Mouse (Mus musculus) erythroblast, embryonic 14.5 days (primary cell): ENCODE data around the gene Gtf2i. TPM values are rescaled to one million over a fixed set of nuclear protein-coding genes. Genes with fewer than 3 reads are reported as not detected.
A peak's percentile ranks its signal among the peaks of the same experiment; 100 is the strongest.

Experiments used
- H3K27me3 ChIP-seq: 2 replicates; pipeline ENCODE4 v1.6.1; 2012; ENCODE audit warnings: inconsistent platforms; ENCODE audit not compliant: control insufficient read depth
- H3K36me3 ChIP-seq: 2 replicates; pipeline ENCODE4 v1.6.1; 2012; ENCODE audit warnings: mild to moderate bottlenecking, inconsistent platforms; ENCODE audit not compliant: control insufficient read depth
- H3K4me1 ChIP-seq: 2 replicates; pipeline ENCODE4 v1.6.1; 2012; ENCODE audit warnings: inconsistent platforms; ENCODE audit not compliant: control insufficient read depth
- H3K4me3 ChIP-seq: replicated peaks from 2 replicates; pipeline ENCODE3; 2012; ENCODE audit warnings: moderate library complexity, mild to moderate bottlenecking, inconsistent platforms
- H3K9me3 ChIP-seq: 2 replicates; pipeline ENCODE4 v1.6.1; 2012; ENCODE audit warnings: low read length, inconsistent platforms, mixed read lengths; ENCODE audit not compliant: control insufficient read depth
- GATA1 ChIP-seq: IDR thresholded peaks from 2 replicates; pipeline ENCODE4 v1.6.1; 2012; ENCODE audit warnings: low read length, inconsistent platforms, mixed read lengths
- TAL1 ChIP-seq: IDR thresholded peaks from 3 replicates; pipeline ENCODE4 v1.6.1; 2012; ENCODE audit warnings: low read length, inconsistent platforms, mixed read lengths
- polyA plus RNA-seq: library from polyadenylated mRNA; stranded (reverse); fragments of >175 nt; gene quantifications from 2 replicates; pipeline ENCODE4 v1.2.3, GENCODE M21; 2012

The Gtf2i gene
- polyA plus RNA-seq, 1 experiment, result 4.4 TPM

DNA sequence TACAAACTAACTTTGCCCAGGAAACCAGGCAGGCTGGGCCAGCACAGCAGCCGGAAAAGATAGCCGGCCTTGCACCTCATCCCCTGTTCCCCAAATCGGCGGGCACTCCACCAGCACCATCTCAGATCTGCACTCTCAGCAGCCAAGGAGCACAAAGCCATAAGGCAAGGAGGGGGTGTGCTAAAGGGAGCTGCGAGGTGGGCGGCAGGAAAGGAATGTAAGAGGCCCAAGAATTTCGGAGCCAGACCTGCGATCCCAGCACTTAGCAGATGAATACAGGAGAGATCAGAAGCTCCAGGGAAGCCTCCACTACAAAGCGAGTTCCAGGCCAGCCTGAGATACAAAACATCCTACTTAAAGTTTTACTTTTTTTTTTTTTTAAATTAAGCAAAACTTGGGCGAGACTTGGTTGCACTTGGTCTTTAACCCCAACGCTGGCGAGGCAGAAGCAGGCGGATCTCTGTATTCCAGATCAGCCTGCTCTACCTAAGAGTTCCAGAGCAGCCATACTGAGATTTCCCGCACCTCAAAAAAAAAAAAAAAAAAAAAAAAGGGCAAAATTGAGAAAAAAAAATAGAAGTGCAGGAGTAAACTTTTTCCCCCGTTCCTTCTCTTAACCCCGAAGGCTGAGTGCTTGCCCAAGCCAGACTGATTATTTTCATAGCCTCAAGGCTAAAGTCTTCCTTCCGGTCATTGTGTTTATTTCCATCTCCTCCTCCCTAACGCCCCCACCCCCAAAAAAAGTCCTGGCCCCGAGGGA lies 1.7 kb downstream of the Gtf2i start:
- H3K27me3 ChIP-seq, result no peaks in the 10 kb centered on the region
- peak overlapping the region; percentile 99 for H3K4me3 ChIP-seq
- H3K36me3 ChIP-seq, result peaks cover 38% of the 10 kb centered on the region
- TF ChIP-seq GATA1 (no peak), TAL1 (no peak)
- H3K9me3 ChIP-seq, result no peaks in the 10 kb centered on the region
- peaks cover 41% of the 10 kb centered on the region for H3K4me1 ChIP-seq

DNA sequence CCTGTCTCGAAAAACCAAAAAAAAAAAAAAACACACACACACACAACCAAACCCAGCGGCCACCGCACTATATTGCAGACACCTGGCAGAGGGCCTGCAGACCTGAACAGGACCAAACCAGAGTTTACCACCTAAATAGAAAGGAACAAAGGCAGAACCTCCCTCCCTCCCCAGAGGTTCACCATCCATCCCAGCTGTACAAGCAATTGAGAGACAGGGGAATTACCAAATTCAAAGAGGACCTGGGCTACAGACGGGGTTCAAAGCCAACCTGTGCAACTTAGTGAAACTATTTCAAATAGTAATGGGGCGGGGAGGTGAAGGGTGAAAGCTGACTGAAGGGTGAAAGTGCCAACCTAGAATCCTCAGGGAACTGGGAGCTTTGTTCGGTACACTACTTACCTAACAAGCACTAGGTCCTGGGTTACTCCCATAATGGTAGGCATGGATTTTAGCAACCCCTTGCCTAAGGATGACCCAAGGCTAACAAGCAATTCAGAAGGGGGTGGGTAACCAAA lies 2.6 kb downstream of the Gtf2i start:
- H3K9me3 ChIP-seq, result no peaks in the 10 kb centered on the region
- TF ChIP-seq TAL1 (no peak), GATA1 (no peak)
- H3K4me1 ChIP-seq, result peaks cover 40% of the 10 kb centered on the region
- H3K27me3 ChIP-seq, result no peaks in the 10 kb centered on the region
- H3K36me3 ChIP-seq, result peaks cover 47% of the 10 kb centered on the region
- H3K4me3 ChIP-seq, result no peak overlapping the region

DNA sequence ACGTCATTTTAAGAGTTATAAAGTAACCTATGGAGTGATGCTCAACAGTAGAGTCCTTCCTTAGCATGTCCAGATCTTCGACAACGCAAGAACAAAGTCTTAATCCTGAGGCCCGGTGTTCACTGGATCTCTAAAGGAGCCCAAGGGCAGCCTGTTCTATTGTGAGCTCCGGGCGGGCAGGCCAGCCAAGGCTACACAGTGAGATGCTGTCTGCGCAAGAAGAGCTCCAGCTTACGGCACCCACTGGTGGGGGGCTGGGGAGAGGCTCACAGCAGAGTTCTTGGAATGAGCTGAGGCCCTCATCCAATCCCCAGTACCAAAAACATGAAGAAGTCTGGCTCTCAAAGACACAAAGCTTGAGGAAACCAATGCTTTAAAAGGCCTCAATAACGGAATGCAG lies 4.4 kb downstream of the Gtf2i start:
- Histone ChIP-seq H3K4me1 (peaks cover 29% of the 10 kb centered on the region), H3K36me3 (peaks cover 57% of the 10 kb centered on the region), H3K27me3 (no peaks in the 10 kb centered on the region), H3K4me3 (no peak overlapping the region), H3K9me3 (no peaks in the 10 kb centered on the region)
- no peak for TF ChIP-seq TAL1
- no peak for TF ChIP-seq GATA1

DNA sequence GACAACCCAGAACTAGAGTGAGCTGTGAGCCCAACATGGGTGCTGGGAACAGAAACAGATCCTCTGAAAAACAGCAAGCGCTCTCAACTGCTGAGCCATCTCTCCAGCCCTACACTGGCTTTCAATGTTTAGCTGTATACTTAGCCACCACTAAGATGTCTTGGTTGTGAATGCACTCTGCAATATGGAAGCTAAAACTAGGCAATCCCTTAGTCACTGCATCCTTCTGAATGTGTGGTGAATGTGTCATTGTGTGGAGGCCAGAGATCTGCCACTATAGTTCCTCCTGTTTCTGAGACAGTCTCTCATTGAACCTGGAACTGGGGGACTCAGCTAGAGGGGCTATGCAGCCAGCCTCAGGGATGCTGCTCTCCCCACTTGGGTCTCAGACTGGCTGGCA lies 5.2 kb downstream of the Gtf2i start:
- H3K4me3 ChIP-seq, result no peak overlapping the region
- peaks cover 64% of the 10 kb centered on the region for H3K36me3 ChIP-seq
- TF ChIP-seq TAL1 (no peak), GATA1 (no peak)
- H3K4me1 ChIP-seq, result peaks cover 25% of the 10 kb centered on the region
- H3K9me3 ChIP-seq, result no peaks in the 10 kb centered on the region
- no peaks in the 10 kb centered on the region for H3K27me3 ChIP-seq

DNA sequence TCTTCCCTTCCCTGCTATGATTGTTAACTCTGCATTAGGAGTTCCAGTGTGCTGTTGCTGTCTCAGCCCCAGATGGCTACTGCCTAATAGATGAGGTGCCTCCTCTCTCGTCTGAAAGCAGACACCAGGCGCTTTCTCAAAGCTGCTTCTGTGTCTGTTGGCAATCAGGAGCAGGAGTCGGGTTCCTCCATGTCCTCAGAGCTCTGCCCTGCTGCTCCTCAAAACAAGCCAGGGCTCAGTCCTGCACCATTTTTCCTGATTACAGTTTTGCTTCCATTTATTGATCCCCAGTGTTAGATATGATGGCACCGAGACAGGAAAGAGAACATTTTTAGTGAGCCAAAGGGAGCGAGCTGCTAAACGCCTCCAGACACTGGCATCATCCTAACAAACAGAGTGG lies 9.9 kb downstream of the Gtf2i start:
- H3K4me1 ChIP-seq, result no peaks in the 10 kb centered on the region; the same call in 1 of the 2 replicates
- TF ChIP-seq TAL1 (no peak), GATA1 (no peak)

DNA sequence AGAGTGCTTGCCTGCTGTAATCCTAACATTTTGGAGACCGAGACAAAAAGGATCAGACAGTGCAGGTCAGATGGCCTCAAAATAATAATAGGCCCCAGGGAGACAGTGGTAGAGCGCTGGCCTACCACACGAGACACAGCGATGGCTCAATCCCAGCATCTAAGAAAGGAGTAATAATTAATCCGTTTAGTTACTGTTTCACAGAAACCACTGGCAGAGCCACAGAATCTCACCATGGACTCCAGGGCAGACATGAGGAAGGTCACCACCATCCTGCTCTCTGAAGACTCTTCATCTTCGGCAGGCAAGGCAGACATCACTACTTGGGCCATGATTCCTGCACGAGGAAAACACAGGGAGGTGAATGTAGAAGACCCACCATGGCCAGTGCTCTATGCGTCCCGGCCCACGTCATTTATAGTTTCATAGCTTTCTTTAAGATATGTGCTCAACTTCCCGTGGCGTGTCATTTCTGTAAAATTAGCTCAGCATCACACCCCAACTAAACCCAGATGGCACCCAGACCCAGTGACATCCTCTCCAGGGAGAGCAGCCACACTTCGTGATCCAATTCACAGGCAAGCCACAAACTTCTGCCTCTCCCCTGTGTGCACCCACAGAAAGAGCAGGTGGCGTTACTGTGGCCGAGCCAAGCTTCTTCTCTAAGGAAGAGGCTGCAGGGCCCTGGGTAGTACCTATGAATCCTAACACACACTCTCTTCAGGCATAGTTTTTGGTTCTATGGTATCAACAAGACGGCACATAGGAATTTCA lies 19.1 kb downstream of the Gtf2i start:
- no peak overlapping the region for H3K4me3 ChIP-seq
- H3K4me1 ChIP-seq, result no peaks in the 10 kb centered on the region
- peaks cover 67% of the 10 kb centered on the region for H3K36me3 ChIP-seq
- no peak for TF ChIP-seq TAL1
- no peak for TF ChIP-seq GATA1
- H3K9me3 ChIP-seq, result no peaks in the 10 kb centered on the region
- no peaks in the 10 kb centered on the region for H3K27me3 ChIP-seq

More for the DNA sequence above, 9.9 kb downstream of the Gtf2i start:
- Histone ChIP-seq H3K36me3 (peaks cover 73% of the 10 kb centered on the region), H3K27me3 (no peaks in the 10 kb centered on the region), H3K9me3 (peaks cover 4% of the 10 kb centered on the region), H3K4me3 (no peak overlapping the region)

DNA sequence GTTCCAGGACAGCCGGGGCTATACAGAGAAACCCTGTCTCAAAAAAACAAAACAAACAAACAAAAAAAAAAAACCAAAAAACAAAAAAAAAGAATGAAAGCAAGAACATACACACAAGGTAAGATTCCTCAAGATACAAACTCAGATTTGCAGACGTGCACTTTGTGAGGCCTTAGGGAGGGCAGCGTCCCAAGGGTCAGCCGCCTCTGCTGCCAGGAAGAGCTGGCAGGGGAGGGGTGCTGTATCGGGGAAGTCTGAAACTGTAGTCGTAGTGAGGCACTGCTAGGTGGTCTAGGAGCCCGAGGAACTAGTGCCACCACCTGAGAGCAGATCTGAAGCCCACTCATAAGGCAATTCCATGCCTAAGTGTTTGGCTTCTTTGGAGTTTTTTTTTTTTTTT lies 20.0 kb downstream of the Gtf2i start:
- Histone ChIP-seq H3K4me3 (no peak overlapping the region), H3K36me3 (peaks cover 75% of the 10 kb centered on the region)
- no peak for TF ChIP-seq GATA1
- no peak for TF ChIP-seq TAL1

DNA sequence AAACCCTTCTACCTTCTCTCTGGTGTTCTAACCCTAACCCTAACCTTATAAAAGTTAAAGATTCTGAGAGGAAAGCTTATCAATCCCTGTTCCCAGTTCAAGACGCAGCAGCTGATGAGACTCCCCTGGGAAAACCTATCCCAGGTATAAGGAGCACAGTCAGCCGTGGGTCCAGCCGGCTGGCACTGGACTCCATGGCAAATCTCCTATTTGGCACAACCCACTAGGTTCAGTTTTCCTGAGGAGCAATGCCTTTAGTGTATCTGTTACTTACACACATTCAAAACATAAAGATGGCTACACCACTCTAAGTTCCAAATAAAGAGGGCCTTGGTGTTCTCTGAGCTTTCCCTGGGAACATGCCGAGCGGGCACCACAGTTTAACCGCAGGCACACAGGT lies 23.5 kb downstream of the Gtf2i start:
- peaks cover 87% of the 10 kb centered on the region for H3K36me3 ChIP-seq
- no peaks in the 10 kb centered on the region for H3K4me1 ChIP-seq
- H3K9me3 ChIP-seq, result no peaks in the 10 kb centered on the region
- no peaks in the 10 kb centered on the region for H3K27me3 ChIP-seq
- TF ChIP-seq TAL1, result no peak
- no peak for TF ChIP-seq GATA1
- no peak overlapping the region for H3K4me3 ChIP-seq

More for the DNA sequence above, 20.0 kb downstream of the Gtf2i start:
- Histone ChIP-seq H3K4me1 (no peaks in the 10 kb centered on the region), H3K27me3 (no peaks in the 10 kb centered on the region), H3K9me3 (no peaks in the 10 kb centered on the region)

DNA sequence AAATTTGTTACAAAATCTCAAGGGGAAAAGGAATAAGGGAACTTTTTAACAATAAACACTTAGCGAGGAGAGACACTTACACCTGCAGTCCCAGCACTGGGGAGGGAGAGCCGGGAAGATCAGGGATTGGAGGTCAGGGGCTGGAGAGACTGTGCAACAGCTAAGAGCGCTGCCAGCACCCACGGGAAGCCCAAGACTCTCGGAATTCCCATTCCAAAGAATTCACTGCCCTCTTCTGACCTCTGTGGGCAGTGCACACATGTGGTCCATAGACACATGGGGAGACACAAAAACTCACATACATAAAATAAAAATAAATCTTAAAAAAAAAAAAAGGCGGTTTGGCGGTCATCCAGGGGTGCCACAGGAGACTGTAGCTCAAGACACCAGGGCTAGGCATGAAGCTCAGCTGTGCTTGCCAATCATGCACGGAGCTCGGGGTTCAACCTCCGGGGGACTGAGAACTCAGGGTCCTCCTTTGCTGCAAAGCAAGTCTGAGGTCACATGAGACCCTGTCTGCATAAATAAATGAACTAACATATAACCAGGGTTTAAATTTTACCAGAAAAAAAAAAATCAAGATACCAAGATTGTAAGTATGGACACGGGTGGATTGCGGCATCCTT lies 24.5 kb downstream of the Gtf2i start:
- no peaks in the 10 kb centered on the region for H3K4me1 ChIP-seq
- H3K36me3 ChIP-seq, result peaks cover 89% of the 10 kb centered on the region
- TF ChIP-seq GATA1 (no peak), TAL1 (no peak)
- H3K9me3 ChIP-seq, result no peaks in the 10 kb centered on the region
- H3K27me3 ChIP-seq, result no peaks in the 10 kb centered on the region
- no peak overlapping the region for H3K4me3 ChIP-seq
